Mouse (Mus musculus): ENCODE measurements at regions not wholly inside any gene's neighbourhood (a gene's known extent, or its start where the extent isn't known, plus 50 kb on each side); places are given as distances from the start of the nearest gene placed in this dataset.
"Not testable (repeated sequence)": the region's sequence is repeated elsewhere in the genome, so short reads cannot be mapped to it uniquely, and the experiment has no call there.

- not testable (repeated sequence) for DNase-seq (ENCODE audit: low read depth)
Observed at GRCm38 (mm10) chr7:77200903-77201302, 971.2 kb downstream of the Agbl1 start.

- no peak for DNase-seq (ENCODE audit: low read depth)
Observed at GRCm38 (mm10) chr7:77205604-77206003, 975.9 kb downstream of the Agbl1 start.

- DNase-seq (ENCODE audit: low read depth) = no peak
Observed at GRCm38 (mm10) chr7:77249391-77249790, 1019.7 kb downstream of the Agbl1 start.

GRCm38 (mm10) chr7:77287657-77288056, 1058.0 kb downstream of the Agbl1 start:
- peak; percentile 6 for DNase-seq (ENCODE audit: low read depth)

- no peak for DNase-seq (ENCODE audit: low read depth)
Observed at GRCm38 (mm10) chr7:77294984-77295642, 1065.4 kb downstream of the Agbl1 start.

GRCm38 (mm10) chr7:77303227-77303626, 1073.5 kb downstream of the Agbl1 start:
- no peak for DNase-seq (ENCODE audit: low read depth)

- no peak for DNase-seq (ENCODE audit: low read depth)
Observed at GRCm38 (mm10) chr7:77303935-77304334, 1074.2 kb downstream of the Agbl1 start.

GRCm38 (mm10) chr7:77305471-77305870, 1075.8 kb downstream of the Agbl1 start:
- no peak for DNase-seq (ENCODE audit: low read depth)

- no peak for DNase-seq (ENCODE audit: low read depth)
Observed at GRCm38 (mm10) chr7:77311661-77312060, 1082.0 kb downstream of the Agbl1 start.

- no peak for DNase-seq (ENCODE audit: low read depth)
Observed at GRCm38 (mm10) chr7:77325140-77325539, 1095.5 kb downstream of the Agbl1 start.

- DNase-seq (ENCODE audit: low read depth) = no peak
Observed at GRCm38 (mm10) chr7:77326836-77327235, 1097.1 kb downstream of the Agbl1 start.

GRCm38 (mm10) chr7:77327516-77327915, 1097.8 kb downstream of the Agbl1 start:
- DNase-seq (ENCODE audit: low read depth) = no peak

- no peak for DNase-seq (ENCODE audit: low read depth)
Observed at GRCm38 (mm10) chr7:77338630-77339029, 1108.9 kb downstream of the Agbl1 start.

Data from c-Kit-positive CD71-positive TER-119-negative erythroid progenitor cells, embryonic 14.5 days (primary cell).